Mouse (Mus musculus) right cerebral cortex, postnatal 4 days (tissue): Measurements from ENCODE around the gene Fbxo42.
A peak's percentile ranks its signal among the peaks of the same experiment; 100 is the strongest.
"Not testable (repeated sequence)": the region's sequence is repeated elsewhere in the genome, so short reads cannot be mapped to it uniquely, and the experiment has no call there.

Experiments
- DNase-seq: peaks from one replicate; pipeline ENCODE4 v3.0.0-alpha.2; 2022

Gene Fbxo42

GRCm38 (mm10) chr4:141137740-141138139, 10.0 kb upstream of the Fbxo42 start:
- DNase-seq = not testable (repeated sequence)

DNA sequence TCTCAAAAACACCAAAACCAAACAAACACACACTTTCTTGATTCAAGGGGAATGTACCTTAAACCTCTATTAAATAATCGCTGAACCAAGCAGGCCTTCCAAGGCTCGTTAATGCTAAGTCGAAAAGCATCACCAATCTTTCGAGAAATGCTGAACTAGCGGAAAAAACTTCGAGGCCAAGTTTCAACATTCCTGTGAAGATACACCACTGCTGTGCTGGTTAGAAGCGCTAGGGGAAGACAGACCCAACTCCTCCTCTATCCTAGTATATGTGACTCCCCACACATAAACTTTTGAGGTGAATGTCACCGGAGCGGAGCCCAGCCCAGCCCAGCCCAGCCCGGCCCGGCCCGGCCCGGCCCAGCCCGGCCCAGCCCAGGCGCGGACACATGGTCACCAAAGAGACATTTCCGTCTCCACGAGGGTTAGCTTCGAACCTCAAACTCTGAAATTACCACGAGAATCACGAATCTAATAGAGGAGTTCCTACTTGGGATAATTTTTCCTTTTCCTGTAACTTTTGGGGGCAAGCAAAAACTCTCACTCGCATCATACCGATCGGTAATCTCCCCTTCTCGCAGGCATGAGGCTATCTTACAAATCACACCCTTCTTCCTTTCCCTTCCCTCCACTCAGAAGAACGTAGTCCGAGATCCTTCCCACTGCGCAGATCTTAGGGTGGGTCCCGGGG, 9.1 kb upstream of the Fbxo42 start:
- DNase-seq = no peak

- DNase-seq = peak; percentile 99
Observed at GRCm38 (mm10) chr4:141139116-141139970, 8.4 kb upstream of the Fbxo42 start, which contains the start of gene Szrd1. Gene Szrd1, minus strand, starts transcription at chr4:141139775.

DNA sequence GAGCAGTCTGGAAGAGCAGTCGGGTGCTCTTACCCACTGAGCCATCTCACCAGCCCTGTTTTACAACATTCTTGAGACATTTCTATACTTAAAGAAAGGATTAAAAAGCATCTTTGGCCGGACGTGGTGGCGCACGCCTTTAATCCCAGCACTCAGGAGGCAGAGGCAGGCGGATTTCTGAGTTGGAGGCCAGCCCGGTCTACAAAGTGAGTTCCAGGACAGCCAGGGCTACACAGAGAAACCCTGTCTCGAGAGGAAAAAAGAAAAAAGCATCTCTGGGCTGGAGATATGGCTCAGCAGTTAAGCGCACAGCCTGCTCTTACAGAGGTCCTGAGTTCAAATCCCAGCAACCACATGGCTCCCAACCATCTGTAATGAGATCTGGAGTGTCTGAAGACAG, 7.4 kb upstream of the Fbxo42 start:
- not testable (repeated sequence) for DNase-seq

GRCm38 (mm10) chr4:141140967-141141366, 6.7 kb upstream of the Fbxo42 start:
- no peak for DNase-seq

DNA sequence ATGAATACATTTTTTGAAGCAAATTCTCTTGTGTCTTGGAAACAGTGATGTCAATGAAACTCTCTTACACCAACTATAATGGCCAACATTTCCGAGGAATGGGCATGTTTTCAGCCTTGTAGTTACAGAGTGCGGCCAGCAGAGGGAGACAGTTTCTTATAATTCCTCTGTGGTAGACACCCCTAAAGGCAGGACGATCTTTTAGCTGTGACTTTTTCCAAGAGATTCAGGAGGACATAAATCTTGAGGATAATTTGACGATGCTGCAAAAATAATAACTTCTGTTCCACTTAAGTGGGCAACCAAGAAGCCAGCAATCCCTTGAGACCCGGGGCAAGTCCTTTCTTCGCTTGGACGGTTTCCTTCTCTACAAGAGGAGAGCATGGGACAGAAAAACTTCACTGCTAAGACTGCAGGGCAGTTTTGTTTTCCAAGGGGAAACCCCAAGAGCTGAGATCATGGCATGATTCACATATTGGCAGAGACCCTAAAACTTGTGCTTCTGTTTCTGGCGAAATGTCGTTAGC, 5.4 kb upstream of the Fbxo42 start:
- peak; percentile 74 for DNase-seq

GRCm38 (mm10) chr4:141145124-141145523, 2.6 kb upstream of the Fbxo42 start:
- DNase-seq = not testable (repeated sequence)

GRCm38 (mm10) chr4:141146491-141147033, 1.2 kb upstream of the Fbxo42 start:
- no peak for DNase-seq

- DNase-seq = no peak
Observed at GRCm38 (mm10) chr4:141148009-141148801, 492 bp downstream of the Fbxo42 start.

- no peak for DNase-seq
Observed at GRCm38 (mm10) chr4:141149116-141149515, 1.4 kb downstream of the Fbxo42 start.

DNA sequence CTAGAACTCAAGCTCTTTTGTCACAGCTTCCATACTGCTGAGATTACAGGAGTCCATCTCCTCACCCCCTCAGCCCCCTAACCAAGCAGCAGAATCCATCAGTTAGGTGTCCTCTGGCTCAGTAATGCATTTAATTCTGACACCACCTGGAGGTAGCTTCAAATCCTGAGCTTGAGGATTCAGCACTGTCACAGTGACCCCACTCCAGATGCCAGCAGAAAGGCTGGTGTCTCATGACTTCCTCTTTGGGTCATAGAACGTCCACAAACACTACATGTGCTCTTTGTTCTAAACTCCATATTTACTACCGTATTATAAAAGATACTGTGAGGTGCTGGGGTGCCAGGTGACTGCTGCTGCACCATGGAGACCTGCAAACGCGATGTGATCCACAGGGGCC, 9.8 kb downstream of the Fbxo42 start:
- DNase-seq = no peak

DNA sequence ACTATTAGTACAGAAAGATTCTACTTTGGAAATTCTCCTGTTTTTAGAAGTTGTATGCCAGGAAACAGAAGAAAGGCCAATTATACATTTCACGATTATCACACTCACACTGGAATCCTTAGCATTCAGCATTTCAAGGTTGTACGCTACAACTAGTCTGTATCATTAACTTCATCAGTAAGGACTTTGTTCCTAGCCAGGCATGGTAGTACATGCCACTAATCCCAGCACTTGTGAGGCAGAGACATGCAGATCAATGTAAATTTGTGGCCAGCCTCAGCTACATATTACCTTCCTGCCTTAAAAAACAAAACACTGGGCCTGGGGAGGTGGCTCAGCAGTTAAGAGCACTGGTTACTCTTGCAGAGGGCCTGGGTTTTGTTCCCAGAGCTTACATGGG, 10.9 kb downstream of the Fbxo42 start:
- DNase-seq = no peak

GRCm38 (mm10) chr4:141159093-141159492, 11.4 kb downstream of the Fbxo42 start:
- DNase-seq = no peak

- no peak for DNase-seq
Observed at GRCm38 (mm10) chr4:141159666-141160065, 12.0 kb downstream of the Fbxo42 start.

DNA sequence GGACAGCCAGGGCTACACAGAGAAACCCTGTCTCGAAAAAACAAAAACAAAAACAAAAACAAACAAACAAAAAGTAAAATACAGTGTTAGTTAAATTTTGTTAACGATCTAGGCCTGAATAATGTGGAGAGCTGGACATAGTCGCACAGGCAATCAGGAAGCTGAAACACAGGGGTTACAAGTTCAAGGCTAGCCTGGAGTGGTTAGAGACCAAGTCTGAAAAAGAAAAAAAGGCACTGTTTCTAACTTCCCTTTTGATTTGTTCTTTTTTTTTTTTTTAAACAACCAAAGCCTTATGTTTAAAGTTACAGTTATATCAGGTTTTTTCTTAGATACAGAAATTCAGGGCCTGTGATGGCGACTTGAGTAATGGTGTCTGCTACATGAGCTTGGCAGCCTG, 12.5 kb downstream of the Fbxo42 start:
- DNase-seq = no peak

DNA sequence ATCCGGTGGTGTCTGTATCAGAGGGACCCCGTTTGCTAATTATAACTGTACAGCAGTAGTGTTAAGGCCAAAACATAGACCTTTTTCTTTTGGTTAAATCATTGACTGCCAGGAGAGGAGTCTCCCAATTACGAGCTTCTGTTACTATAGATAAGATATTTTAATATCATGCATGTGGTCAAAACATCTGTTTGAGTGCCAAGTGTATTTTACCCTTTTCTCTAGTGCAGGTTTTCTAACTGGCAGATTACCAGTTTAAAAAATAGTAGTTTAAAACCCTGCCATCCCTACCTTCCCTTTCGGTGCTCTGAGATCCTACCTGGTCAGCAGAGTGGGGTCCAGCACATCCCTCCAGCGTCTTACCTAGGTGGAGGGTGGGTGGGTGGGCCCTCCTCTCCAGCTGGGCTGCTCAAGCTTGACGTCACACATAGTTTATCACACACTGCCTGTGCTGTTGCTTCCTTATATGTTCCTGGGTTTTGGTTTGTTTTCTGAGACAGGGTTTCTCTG, 14.0 kb downstream of the Fbxo42 start:
- no peak for DNase-seq

GRCm38 (mm10) chr4:141163729-141164128, 16.0 kb downstream of the Fbxo42 start:
- no peak for DNase-seq

DNA sequence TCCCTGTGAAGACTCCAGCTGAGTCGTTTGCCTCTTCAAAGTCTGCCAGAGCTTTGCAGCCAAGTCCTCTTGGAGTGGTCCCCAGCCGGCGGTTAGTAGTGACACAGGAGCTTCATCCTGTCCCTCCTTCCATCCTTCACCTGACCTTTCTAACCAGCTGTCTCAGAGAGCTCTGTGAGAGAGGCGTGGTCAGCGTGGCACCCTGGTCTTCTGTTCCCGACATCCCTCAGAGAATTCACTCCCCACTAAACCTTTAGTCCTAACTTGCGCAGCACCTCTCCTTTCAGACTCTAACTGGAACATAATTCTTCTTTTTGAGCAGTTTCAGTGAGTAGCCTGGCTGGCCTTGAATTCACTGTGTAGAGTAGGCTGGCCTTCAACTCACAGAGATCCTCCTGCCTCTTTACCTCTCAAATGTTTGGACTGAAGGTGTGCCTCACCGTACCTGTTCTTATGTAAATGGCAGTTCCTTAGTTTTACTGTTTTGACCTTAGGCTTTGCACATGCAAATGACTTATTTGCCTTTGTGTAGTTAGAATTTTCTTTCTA, 18.1 kb downstream of the Fbxo42 start:
- no peak for DNase-seq

- DNase-seq = no peak
Observed at GRCm38 (mm10) chr4:141167156-141167555, 19.4 kb downstream of the Fbxo42 start.

GRCm38 (mm10) chr4:141172121-141172520, 24.4 kb downstream of the Fbxo42 start:
- no peak for DNase-seq

- DNase-seq = no peak
Observed at GRCm38 (mm10) chr4:141175783-141176182, 28.1 kb downstream of the Fbxo42 start.

DNA sequence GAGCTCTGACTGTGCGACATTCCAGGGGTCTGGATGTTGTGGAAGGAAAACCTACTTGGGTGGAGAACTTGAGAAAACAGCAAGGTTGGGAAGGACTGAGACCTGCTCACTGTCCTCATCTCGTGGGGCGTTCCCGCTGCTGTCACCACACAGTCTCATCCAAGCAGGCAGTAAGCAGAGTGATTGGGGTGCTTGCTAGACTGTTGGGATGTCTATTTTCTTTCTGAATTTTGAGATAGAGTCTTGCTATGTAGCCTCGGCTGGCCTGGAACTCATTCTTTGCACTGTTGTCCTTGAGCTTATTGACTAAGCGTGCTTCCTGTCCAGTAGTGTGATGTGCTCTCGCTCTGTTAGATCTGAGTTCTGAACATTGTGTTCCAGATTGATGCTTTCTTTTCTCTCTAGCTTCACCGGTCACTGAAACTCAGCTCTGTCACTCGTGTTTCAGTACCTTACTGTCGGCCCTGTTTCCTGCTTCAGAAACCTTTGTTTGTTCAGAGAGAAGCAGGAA, 28.7 kb downstream of the Fbxo42 start:
- DNase-seq = no peak
